Mouse (Mus musculus) intestine, postnatal 0 days (tissue): Measurements from ENCODE around the gene Rela. TPM values are rescaled to one million over a fixed set of nuclear protein-coding genes. Genes with fewer than 3 reads are reported as not detected.

Source experiments
- ATAC-seq: fragments of 200-750 bp; cut with Nextera tagmentation; 2 replicates; pipeline ENCODE4 v1.8.0; 2017; ENCODE audit warnings: mild to moderate bottlenecking, moderate TSS enrichment, moderate library complexity
- H3K27ac ChIP-seq: fragments of 300-500 bp; sonication (generic); 2 replicates; pipeline ENCODE4 v1.5.1; 2014; ENCODE audit warnings: mild to moderate bottlenecking, low read depth, low read length, moderate library complexity
- H3K27me3 ChIP-seq: fragments of 300-500 bp; sonication (generic); replicated peaks from 2 replicates; pipeline ENCODE4 v1.6.1; 2014; ENCODE audit warnings: low read length, mixed read lengths; ENCODE audit not compliant: control insufficient read depth, insufficient read depth
- H3K36me3 ChIP-seq: fragments of 300-500 bp; sonication (generic); 2 replicates; pipeline ENCODE4 v1.6.1; 2014; ENCODE audit warnings: mild to moderate bottlenecking, moderate library complexity; ENCODE audit not compliant: control insufficient read depth, insufficient read depth
- H3K4me1 ChIP-seq: fragments of 300-500 bp; sonication (generic); replicated peaks from 2 replicates; pipeline ENCODE4 v1.6.1; 2014; ENCODE audit warnings: antibody characterized with exemption, low read length, mixed read lengths; ENCODE audit not compliant: control insufficient read depth, insufficient read depth
- H3K4me2 ChIP-seq: fragments of 300-500 bp; sonication (generic); replicated peaks from 2 replicates; pipeline ENCODE4 v1.6.1; 2014; ENCODE audit warnings: low read depth, mild to moderate bottlenecking, moderate library complexity
- H3K4me3 ChIP-seq: fragments of 300-500 bp; sonication (generic); 2 replicates; pipeline ENCODE4 v1.5.1; 2014; ENCODE audit warnings: low read depth, low read length
- H3K9ac ChIP-seq: fragments of 300-500 bp; sonication (generic); 2 replicates; pipeline ENCODE4 v1.6.1; 2014; ENCODE audit warnings: mild to moderate bottlenecking, low read depth, low read length
- H3K9me3 ChIP-seq: fragments of 300-500 bp; sonication (generic); 2 replicates; pipeline ENCODE4 v1.6.1; 2016; ENCODE audit warnings: mixed run types; ENCODE audit not compliant: control insufficient read depth
- CTCF ChIP-seq: sonication (generic); IDR thresholded peaks from 2 replicates; pipeline ENCODE4 v1.5.1; 2016; ENCODE audit warnings: low read depth, mild to moderate bottlenecking, control low read depth, antibody characterized with exemption, moderate library complexity
- WGBS: fragments of 180-500 bp; shearing (Covaris S2); extraction: QIAGEN DNeasy Blood & Tissue Kit; methylation state at CpG from one replicate; pipeline ENCODE4 v1.1.7; 2014; 5-methylcytosine and 5-hydroxymethylcytosine counted together
- polyA plus RNA-seq: library from polyadenylated mRNA; unstranded; fragments of >200 nt; fragmentation: Nextera tagmentation; extraction: Ambion mirVana; gene quantifications from 2 replicates; pipeline ENCODE4 v1.2.1, GENCODE M21; 2015

Gene Rela
- polyA plus RNA-seq, 1 experiment from 2014 or later: 28.4 TPM

DNA sequence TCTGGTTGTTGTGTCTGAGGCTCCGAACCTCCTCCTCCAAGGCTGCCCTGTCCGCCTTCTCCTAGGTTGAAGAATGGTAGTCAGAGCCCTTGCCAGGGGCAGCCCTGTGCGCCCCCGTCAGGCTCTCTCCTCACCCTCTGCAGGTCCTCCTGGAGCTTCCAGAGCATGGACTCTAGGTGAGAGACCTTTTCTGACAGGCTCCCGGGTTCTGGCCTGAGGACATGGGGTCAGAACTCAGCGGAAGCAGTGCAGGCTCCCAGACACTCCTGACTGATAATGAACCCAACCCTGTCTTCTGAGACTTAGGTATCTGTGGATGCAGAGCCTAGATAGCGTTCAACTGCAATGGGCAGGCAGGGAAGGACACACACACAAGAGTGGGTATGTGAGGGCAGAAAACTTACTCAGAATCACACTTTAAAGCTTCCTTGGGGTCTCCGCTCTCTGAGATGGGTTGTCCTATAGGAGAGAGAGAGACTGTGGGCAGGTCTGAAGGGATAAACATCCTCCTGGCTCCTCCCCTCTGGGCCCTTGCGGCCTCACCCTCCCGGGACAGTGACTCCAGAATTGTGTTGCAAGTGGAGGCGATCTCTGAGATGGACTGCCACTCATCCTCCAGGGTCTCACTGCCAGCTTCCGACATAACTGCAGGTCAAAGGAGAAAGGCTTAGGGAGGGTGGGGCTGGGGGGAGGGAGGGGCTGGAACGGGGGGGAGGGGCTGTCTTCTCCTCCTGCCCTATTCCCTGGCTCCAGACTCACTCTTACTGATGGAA lies 14.4 kb downstream of the Rela start:
- no peak for TF ChIP-seq CTCF
- Histone ChIP-seq H3K27me3 (no peaks in the 10 kb centered on the region), H3K4me3 (no peak overlapping the region), H3K9ac (no peak overlapping the region), H3K27ac (no peak overlapping the region), H3K9me3 (no peaks in the 10 kb centered on the region), H3K4me2 (no peak overlapping the region), H3K4me1 (peaks cover 7% of the 10 kb centered on the region; the same call in 1 of the 2 replicates), H3K36me3 (peaks cover 47% of the 10 kb centered on the region)
- 71% methylated on average over 13 of the region's 13 CpGs for WGBS
- no peak for ATAC-seq

DNA sequence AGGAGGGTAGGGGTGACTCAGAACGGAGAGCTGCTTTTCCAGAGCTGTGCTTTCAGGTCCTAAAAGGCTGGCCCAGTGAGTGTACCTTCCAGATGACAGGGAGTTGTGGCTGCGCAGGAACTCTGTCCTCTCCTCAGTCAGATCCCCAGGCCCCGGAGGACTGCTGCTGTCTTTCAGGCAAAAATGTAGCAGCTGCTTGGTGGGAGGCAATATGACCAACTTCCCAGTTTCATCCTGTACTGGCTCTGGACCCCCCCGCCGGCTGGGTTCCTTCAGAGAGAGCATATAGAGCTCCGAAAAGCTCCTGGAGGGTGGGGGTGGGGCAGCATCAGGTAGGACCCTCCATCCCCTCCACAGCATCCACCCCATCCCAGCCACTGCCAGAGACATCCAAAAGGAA lies 15.3 kb downstream of the Rela start:
- Histone ChIP-seq H3K27me3 (no peaks in the 10 kb centered on the region), H3K9me3 (no peaks in the 10 kb centered on the region), H3K36me3 (peaks cover 42% of the 10 kb centered on the region), H3K4me1 (peaks cover 7% of the 10 kb centered on the region; the same call in 1 of the 2 replicates), H3K4me2 (no peak overlapping the region), H3K4me3 (no peak overlapping the region), H3K27ac (no peak overlapping the region), H3K9ac (no peak overlapping the region)
- 82% methylated on average over 6 of the region's 6 CpGs for WGBS
- TF ChIP-seq CTCF: no peak
- no peak for ATAC-seq

DNA sequence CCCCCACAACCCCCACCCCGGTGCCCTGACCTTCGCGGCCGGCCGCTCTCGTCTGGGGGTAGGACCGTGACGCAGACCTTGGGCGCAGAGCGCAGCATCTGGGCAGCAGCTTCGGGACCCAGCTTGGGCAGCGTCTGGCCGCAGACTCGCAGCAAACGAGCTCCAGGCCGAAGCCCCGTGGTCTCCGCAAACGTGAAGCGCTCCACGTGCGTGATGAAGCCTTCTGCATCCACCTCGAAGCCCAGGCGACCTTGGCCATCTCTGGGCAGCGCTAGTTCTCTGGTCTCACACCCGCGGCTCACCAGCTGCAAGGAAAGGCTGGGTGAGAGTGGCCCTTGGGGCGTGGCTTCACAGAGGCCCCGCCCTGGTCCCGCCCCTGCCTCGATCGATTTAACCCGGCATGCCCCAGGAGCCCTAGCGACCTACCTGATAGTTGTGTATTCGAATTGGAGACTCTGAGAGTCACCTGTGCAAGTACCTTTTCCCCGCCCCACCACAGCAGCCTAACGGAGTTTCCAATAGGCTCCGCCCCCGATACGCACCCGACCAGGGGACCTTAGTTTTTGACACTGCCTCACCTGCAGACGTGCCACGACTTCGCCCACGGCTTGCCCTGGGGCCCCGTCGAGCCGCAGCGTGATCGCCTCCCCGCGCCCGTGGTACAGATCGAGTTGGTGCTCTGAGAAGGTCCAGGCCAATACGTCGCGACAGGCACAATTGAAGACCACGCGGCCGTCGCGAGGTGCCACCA lies 16.9 kb downstream of the Rela start:
- no peak for TF ChIP-seq CTCF
- peaks cover 44% of the 10 kb centered on the region for H3K36me3 ChIP-seq
- H3K4me1 ChIP-seq: no peaks in the 10 kb centered on the region; the same call in 1 of the 2 replicates
- 18% methylated on average over 62 of the region's 62 CpGs for WGBS
- H3K4me3 ChIP-seq: peak overlapping the region; percentile 35
- no peaks in the 10 kb centered on the region for H3K9me3 ChIP-seq
- H3K4me2 ChIP-seq: peak overlapping the region; percentile 76
- no peaks in the 10 kb centered on the region for H3K27me3 ChIP-seq
- no peak overlapping the region for H3K9ac ChIP-seq
- no peak overlapping the region for H3K27ac ChIP-seq
- ATAC-seq: peak; percentile 77

DNA sequence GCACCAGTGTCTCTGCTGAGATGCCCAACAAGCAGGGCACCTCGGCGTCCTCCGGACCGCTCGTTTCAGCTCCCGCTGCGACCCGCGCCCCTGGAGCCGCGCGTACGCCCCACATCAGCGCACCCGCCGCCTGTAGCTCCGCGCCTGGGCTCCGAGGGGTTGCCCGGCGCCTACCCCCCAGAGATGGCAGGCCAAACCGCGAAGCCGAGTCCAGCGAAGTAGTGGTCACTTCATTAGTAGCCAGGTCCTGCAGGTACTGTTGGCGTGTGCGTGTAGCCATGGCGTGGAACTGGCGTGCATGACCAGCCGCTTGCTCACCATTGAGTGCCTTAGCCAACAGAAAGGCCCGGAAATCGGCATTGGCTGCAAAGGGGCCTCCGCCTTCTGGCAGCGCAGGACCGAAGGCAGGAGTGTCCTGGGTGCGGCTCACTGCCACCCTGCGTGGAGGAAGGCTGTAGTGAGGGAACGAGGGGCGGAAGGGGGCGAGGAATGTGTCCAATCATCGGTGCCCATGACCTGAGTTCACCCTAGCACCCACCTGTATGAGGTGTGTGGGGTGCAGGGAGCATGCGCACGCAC lies 17.5 kb downstream of the Rela start:
- H3K27me3 ChIP-seq: no peaks in the 10 kb centered on the region
- H3K4me1 ChIP-seq: no peaks in the 10 kb centered on the region; the same call in 1 of the 2 replicates
- no peak for TF ChIP-seq CTCF
- no peak overlapping the region for H3K27ac ChIP-seq
- H3K9ac ChIP-seq: no peak overlapping the region
- no peaks in the 10 kb centered on the region for H3K9me3 ChIP-seq
- WGBS: 26% methylated on average over 43 of the region's 43 CpGs
- peak overlapping the region; percentile 35 for H3K4me3 ChIP-seq
- peak overlapping the region; percentile 76 for H3K4me2 ChIP-seq
- no peak; the same call in 1 of the 2 replicates for ATAC-seq
- H3K36me3 ChIP-seq: peaks cover 48% of the 10 kb centered on the region

DNA sequence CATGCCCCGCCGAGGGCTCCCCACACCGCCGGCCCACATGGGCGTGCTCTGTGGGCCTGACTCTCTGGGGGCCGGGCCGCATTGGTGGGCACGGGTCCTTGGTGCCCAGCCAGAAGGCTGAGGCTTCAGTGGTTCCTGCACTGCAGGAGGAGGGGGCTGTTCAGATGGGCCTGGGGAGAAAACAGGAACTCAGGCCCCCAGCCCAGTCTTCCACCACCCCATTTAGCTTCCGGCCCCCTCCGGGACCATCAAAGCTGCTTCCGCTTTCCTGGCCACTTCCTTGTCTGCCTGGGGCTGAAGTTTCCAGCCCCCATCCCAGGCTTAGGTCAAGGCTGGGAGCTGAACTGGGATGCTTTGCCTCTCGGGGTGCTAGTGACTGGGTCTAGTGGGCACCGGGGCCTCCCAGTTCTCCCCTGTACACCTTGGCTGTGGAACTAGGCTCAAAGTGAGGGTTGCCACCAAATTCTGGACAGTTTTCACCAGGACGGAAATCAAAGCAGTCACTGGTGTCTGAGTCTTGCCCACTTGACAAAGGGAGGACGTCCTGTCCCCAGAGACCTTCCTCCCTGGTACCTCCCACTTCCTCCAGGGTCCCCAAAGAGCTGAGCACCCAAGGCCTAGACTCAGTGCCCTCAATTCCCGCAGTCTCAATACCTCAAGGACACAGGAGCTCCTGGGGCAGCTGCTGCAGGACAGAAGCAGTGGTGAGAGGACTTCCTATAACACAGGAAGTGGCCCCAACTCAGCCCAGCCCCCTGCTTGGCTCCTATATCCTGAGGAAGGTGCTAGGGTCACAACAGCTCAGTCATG lies 23.9 kb downstream of the Rela start:
- no peak overlapping the region for H3K9ac ChIP-seq

More for the DNA sequence above, 23.9 kb downstream of the Rela start:
- ATAC-seq: no peak
- peaks cover 6% of the 10 kb centered on the region for H3K4me1 ChIP-seq
- H3K27me3 ChIP-seq: no peaks in the 10 kb centered on the region
- TF ChIP-seq CTCF: no peak
- no peaks in the 10 kb centered on the region for H3K9me3 ChIP-seq
- WGBS: 70% methylated on average over 7 of the region's 16 CpGs
- peaks cover 41% of the 10 kb centered on the region for H3K36me3 ChIP-seq
- H3K4me2 ChIP-seq: peak overlapping the region; percentile 78
- H3K4me3 ChIP-seq: peak overlapping the region; percentile 11; the same call in 1 of the 2 replicates
- H3K27ac ChIP-seq: no peak overlapping the region
